Mouse (Mus musculus) frontal cortex, postnatal 25 days (tissue): Measurements from ENCODE around the gene Hebp1.

Source experiments
- DNase-seq, 2 experiments: peaks; one replicate each; pipeline ENCODE4 v3.0.0; 2022; ENCODE audit warnings: low spot score in 2 of 2

The Hebp1 gene

DNA sequence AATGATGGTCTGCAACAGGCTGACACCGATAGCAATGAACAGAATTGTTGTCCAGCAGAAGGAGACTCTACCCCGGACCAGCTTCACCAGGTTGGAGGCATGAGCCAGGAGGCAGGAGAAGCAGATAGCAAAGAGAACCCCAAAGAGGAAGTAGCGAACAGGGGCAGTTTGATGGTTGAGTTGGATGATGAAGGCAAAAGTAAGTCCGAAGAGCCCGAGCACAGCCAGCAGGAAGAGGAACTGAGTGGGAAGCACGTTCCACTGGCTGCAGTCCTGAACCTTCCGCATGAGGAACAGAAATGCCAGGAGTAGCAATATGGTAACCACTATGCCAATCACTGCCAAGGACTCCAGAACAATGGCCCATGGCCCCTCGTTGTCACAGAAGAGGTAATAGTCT lies 81.3 kb downstream of the Hebp1 start:
- DNase-seq, result no peak

DNA sequence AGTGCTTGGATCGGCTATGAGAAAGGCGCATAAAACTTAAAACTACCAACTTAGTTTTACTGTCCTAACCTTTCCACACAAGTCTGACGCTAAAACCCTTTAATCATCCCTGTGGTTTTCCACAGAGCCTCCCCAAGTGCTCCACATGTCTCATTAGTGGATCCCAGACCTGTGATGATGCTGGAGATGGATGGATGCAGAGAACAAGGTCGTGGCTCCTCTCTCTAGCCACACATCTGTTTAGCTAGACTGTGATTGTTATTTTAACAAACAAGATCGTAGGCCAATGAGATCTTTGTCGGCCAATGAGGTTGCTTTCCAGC lies 84.7 kb downstream of the Hebp1 start:
- no peak for DNase-seq

DNA sequence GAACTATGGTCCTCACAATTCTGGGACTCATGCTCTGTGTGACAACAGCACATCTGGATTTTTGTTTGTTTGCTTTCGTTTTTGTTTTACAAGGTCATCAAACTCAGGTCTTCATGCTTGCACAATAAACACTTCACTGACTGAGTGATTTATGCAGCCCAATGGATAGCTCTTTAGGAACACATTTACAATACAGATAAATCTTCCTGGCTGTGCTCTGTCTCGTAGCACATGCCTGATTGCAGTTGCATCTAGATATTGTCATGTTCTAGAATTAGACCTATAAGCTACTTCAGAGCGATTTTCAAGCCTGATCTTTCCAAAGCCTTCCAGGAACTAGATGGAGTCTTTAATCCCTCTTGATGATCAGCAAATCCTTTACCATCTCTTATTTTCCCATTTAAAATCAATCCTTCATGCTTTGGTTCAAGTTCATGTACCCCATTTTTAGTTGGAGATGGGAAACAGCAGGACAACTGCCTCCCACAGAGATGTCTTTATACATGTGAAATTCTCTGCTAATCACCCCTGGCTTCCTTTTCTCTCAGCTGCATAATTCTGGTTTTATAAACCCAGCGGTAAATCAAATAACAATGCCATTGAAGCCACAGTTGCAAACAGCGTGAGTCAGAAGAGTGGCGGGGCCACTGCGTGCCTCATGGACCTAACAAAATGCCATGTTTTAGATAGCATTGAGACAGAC lies 85.3 kb downstream of the Hebp1 start:
- no peak for DNase-seq

GRCm38 (mm10) chr6:135107014-135107413 lies 90.8 kb downstream of the Hebp1 start:
- DNase-seq, result no peak

- DNase-seq, result no peak
Observed at GRCm38 (mm10) chr6:135102736-135103303, 95.0 kb downstream of the Hebp1 start.

- DNase-seq, result no peak
Observed at GRCm38 (mm10) chr6:135100787-135101472, 96.9 kb downstream of the Hebp1 start.

- peak; percentile 19 to 35 for DNase-seq
Observed at GRCm38 (mm10) chr6:135092798-135093470, 104.9 kb downstream of the Hebp1 start.

DNA sequence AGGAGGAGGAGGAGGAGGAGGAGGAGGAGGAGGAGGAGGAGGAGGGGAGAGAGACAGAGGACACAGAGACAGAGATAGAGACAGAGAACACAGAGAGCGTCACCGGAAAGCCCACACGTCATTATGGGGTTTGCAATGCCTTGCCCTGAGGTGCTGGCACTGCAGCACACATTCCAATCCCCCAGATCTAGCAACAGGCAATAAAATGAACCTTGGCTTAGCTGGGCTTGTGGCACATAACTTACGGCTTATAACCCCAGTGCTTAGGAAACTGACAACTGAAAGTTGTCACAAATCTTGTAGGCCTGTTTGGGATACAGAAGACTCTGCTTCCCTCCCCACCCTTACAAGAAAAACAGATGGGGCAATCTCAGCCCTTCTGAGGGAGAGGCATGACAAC lies 107.2 kb downstream of the Hebp1 start:
- DNase-seq, result no peak

DNA sequence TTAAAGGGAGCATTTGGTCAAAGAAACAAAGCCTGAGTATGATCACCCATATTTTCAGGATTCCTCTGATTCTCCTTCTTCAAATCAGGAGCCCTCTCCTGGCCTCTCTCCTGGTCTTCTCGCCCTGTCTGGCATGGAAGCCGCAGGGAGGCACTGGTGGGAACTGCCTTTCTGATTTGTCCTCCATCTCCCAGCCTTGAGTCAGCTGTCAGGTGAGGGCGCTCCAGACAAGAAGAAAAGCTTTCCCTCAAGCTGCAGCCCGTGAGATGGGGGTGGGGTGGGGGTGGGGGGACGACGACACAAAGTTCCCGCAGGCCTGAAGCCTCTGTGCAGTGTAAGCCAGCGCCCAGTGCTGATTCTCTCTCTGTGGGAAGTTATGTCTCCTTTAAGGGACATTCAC lies 108.0 kb downstream of the Hebp1 start:
- DNase-seq, result peak; percentile 19 to 36

GRCm38 (mm10) chr6:135087721-135088451 lies 109.9 kb downstream of the Hebp1 start:
- DNase-seq, result peak; percentile 80 to 85
